Mouse (Mus musculus) CH12.LX (cell line): ENCODE data around the gene Npas1. TPM values are rescaled to one million over a fixed set of nuclear protein-coding genes. Genes with fewer than 3 reads are reported as not detected.

Experiments
- DNase-seq: peaks from one replicate; pipeline ENCODE4 v3.0.0-alpha.2; 2013; ENCODE audit errors: extremely low read depth
- H3K27ac ChIP-seq: 2 replicates; pipeline ENCODE4 v1.5.1; 2012; ENCODE audit warnings: low read depth, mild to moderate bottlenecking, control low read depth, moderate library complexity; ENCODE audit not compliant: insufficient read depth
- H3K27me3 ChIP-seq: replicated peaks from 2 replicates; pipeline ENCODE3; 2012; ENCODE audit warnings: inconsistent platforms
- H3K36me3 ChIP-seq, 2 experiments: replicated peaks in 1 of 2; 2 replicates each; pipeline versions ENCODE3 to v1.6.1; 2012; ENCODE audit warnings: inconsistent platforms in 1 of 2, low read length in 1 of 2, mild to moderate bottlenecking in 1 of 2, mixed read lengths in 1 of 2, moderate library complexity in 1 of 2; ENCODE audit not compliant: control insufficient read depth in 1 of 2, insufficient read depth in 1 of 2
- H3K4me1 ChIP-seq, 2 experiments: 2 replicates each; pipeline ENCODE4 v1.6.1; 2012; ENCODE audit warnings: inconsistent platforms in 1 of 2, moderate library complexity in 1 of 2; ENCODE audit not compliant: insufficient read depth in 2 of 2, control insufficient read depth in 1 of 2
- H3K4me2 ChIP-seq: 2 replicates; pipeline ENCODE4 v1.6.1; 2012; ENCODE audit warnings: low read depth, mild to moderate bottlenecking, control low read depth; ENCODE audit not compliant: poor library complexity, insufficient read depth, severe bottlenecking
- H3K4me3 ChIP-seq, 3 experiments: fragments of 150-350 bp in 1 of 3; sonication (generic) in 1 of 3; replicated peaks in 1 of 3; 2 replicates each; pipeline versions ENCODE3 to v1.5.1; 2011 to 2012; ENCODE audit warnings: low read depth in 2 of 3, low read length in 2 of 3, mild to moderate bottlenecking in 2 of 3, moderate library complexity in 2 of 3, control low read depth in 1 of 3, improper control_type of control experiment in 1 of 3, inconsistent platforms in 1 of 3, mixed read lengths in 1 of 3; ENCODE audit not compliant: poor library complexity in 1 of 3
- H3K79me2 ChIP-seq: replicated peaks from 2 replicates; pipeline ENCODE4 v1.6.1; 2012; ENCODE audit warnings: mild to moderate bottlenecking, moderate library complexity; ENCODE audit not compliant: control insufficient read depth, poor library complexity, insufficient read depth, severe bottlenecking; ENCODE audit errors: extremely low read depth
- H3K9ac ChIP-seq: 2 replicates; pipeline ENCODE4 v1.6.1; 2012; ENCODE audit warnings: low read depth, mild to moderate bottlenecking, control low read depth, moderate library complexity; ENCODE audit not compliant: insufficient read depth
- H3K9me3 ChIP-seq: replicated peaks from 2 replicates; pipeline ENCODE3; 2012; ENCODE audit warnings: low read length, inconsistent platforms, mixed read lengths
- BHLHE40 ChIP-seq: IDR thresholded peaks from 2 replicates; pipeline ENCODE4 v1.6.1; 2011; ENCODE audit warnings: mild to moderate bottlenecking, low read depth, low read length, improper control_type of control experiment
- CHD1 ChIP-seq: IDR thresholded peaks from 2 replicates; pipeline ENCODE4 v1.6.1; 2012; ENCODE audit warnings: low read depth, low read length, improper control_type of control experiment, inconsistent platforms
- CTCF ChIP-seq, 2 experiments: IDR thresholded peaks in 1 of 2; conservative IDR thresholded peaks in 1 of 2; 2 replicates each; pipeline ENCODE4 v1.5.1; 2011 to 2012; ENCODE audit warnings: low read depth in 2 of 2, low read length in 2 of 2, improper control_type of control experiment in 1 of 2, inconsistent platforms in 1 of 2, mild to moderate bottlenecking in 1 of 2, moderate library complexity in 1 of 2
- ELF1 ChIP-seq: IDR thresholded peaks from 2 replicates; pipeline ENCODE4 v1.6.1; 2014; ENCODE audit warnings: low read depth, mild to moderate bottlenecking, inconsistent platforms, low read length, improper control_type of control experiment
- ETS1 ChIP-seq: conservative IDR thresholded peaks from 2 replicates; pipeline ENCODE4 v1.6.1; 2012; ENCODE audit warnings: low read depth, mild to moderate bottlenecking, inconsistent platforms, low read length, improper control_type of control experiment, moderate library complexity
- JUN ChIP-seq: IDR thresholded peaks from 2 replicates; pipeline ENCODE4 v1.6.1; 2011; ENCODE audit warnings: low read depth, mild to moderate bottlenecking, low read length, improper control_type of control experiment, moderate library complexity; ENCODE audit not compliant: insufficient read depth
- KAT2A ChIP-seq: IDR thresholded peaks from 2 replicates; pipeline ENCODE4 v1.6.1; 2012; ENCODE audit warnings: low read length, improper control_type of control experiment, inconsistent platforms; ENCODE audit not compliant: insufficient replicate concordance
- MAFK ChIP-seq: IDR thresholded peaks from 2 replicates; pipeline ENCODE4 v1.6.1; 2011; ENCODE audit warnings: low read length, improper control_type of control experiment; ENCODE audit not compliant: insufficient replicate concordance
- MAX ChIP-seq: IDR thresholded peaks from 2 replicates; pipeline ENCODE4 v1.6.1; 2011; ENCODE audit warnings: low read length, improper control_type of control experiment
- MAZ ChIP-seq: IDR thresholded peaks from 2 replicates; pipeline ENCODE4 v1.6.1; 2012; ENCODE audit warnings: low read depth, mild to moderate bottlenecking, inconsistent platforms, low read length, improper control_type of control experiment, moderate library complexity
- MEF2A ChIP-seq: IDR thresholded peaks from 2 replicates; pipeline ENCODE4 v1.6.1; 2014; ENCODE audit warnings: low read depth, mild to moderate bottlenecking, inconsistent platforms, low read length, improper control_type of control experiment, borderline replicate concordance
- MXI1 ChIP-seq: IDR thresholded peaks from 2 replicates; pipeline ENCODE4 v1.6.1; 2011; ENCODE audit warnings: mild to moderate bottlenecking, low read depth, low read length, improper control_type of control experiment
- MYC ChIP-seq: IDR thresholded peaks from 2 replicates; pipeline ENCODE4 v1.6.1; 2011; ENCODE audit warnings: low read depth, mild to moderate bottlenecking, improper control_type of control experiment, low read length
- PAX5 ChIP-seq: IDR thresholded peaks from 2 replicates; pipeline ENCODE4 v1.6.1; 2012; ENCODE audit warnings: low read length, inconsistent platforms, mixed read lengths
- RCOR1 ChIP-seq: conservative IDR thresholded peaks from 2 replicates; pipeline ENCODE4 v1.6.1; 2012; ENCODE audit warnings: low read depth, mild to moderate bottlenecking, inconsistent platforms, low read length, improper control_type of control experiment
- SIN3A ChIP-seq: IDR thresholded peaks from 2 replicates; pipeline ENCODE4 v1.6.1; 2012; ENCODE audit warnings: low read length, improper control_type of control experiment, inconsistent platforms
- SMC3 ChIP-seq: IDR thresholded peaks from 2 replicates; pipeline ENCODE4 v1.6.1; 2011; ENCODE audit warnings: low read depth, low read length, improper control_type of control experiment
- TBP ChIP-seq: conservative IDR thresholded peaks from 2 replicates; pipeline ENCODE4 v1.6.1; 2011; ENCODE audit warnings: low read depth, low read length, improper control_type of control experiment
- TCF12 ChIP-seq: IDR thresholded peaks from 2 replicates; pipeline ENCODE4 v1.6.1; 2014; ENCODE audit warnings: low read depth, mild to moderate bottlenecking, inconsistent platforms, low read length, improper control_type of control experiment
- UBTF ChIP-seq: IDR thresholded peaks from 2 replicates; pipeline ENCODE4 v1.6.1; 2012; ENCODE audit warnings: low read depth, mild to moderate bottlenecking, inconsistent platforms, low read length, improper control_type of control experiment, moderate library complexity
- USF1 ChIP-seq: IDR thresholded peaks from 2 replicates; pipeline ENCODE4 v1.6.1; 2014; ENCODE audit warnings: low read depth, mild to moderate bottlenecking, inconsistent platforms, low read length, improper control_type of control experiment
- USF2 ChIP-seq: conservative IDR thresholded peaks from 2 replicates; pipeline ENCODE4 v1.6.1; 2011; ENCODE audit warnings: low read depth, low read length, improper control_type of control experiment
- ZC3H11A ChIP-seq: IDR thresholded peaks from 2 replicates; pipeline ENCODE4 v1.6.1; 2012; ENCODE audit warnings: low read depth, mild to moderate bottlenecking, inconsistent platforms, low read length, improper control_type of control experiment
- ZMIZ1 ChIP-seq: IDR thresholded peaks from 2 replicates; pipeline ENCODE4 v1.6.1; 2012; ENCODE audit warnings: low read depth, mild to moderate bottlenecking, inconsistent platforms, low read length, improper control_type of control experiment
- dilution Hi-C: fragments of 300-500 bp; cut with MboI; formaldehyde crosslinking; loops from 2 replicates; pipeline ENCODE4 v1.14.3; 2020; ENCODE audit warnings: low sequenced_read_pairs; ENCODE audit not compliant: extremely low pct_unique_long_range_greater_than_20kb, extremely low pct_ligation_motif_present
- in situ Hi-C: fragments of 300-500 bp; cut with MboI; formaldehyde crosslinking; loops from 3 replicates; pipeline ENCODE4 v1.14.3; 2019; ENCODE audit warnings: low sequenced_read_pairs, low pct_ligation_motif_present, low pct_unique_long_range_greater_than_20kb, mixed read lengths
- polyA plus RNA-seq: library from polyadenylated mRNA; unstranded; fragments of >175 nt; gene quantifications from 2 replicates; pipeline ENCODE4 v1.2.1, GENCODE M21; 2012; ENCODE audit warnings: low read depth; ENCODE audit not compliant: insufficient read length
- total RNA-seq, 2 experiments: library from RNA; depleted of rRNA; stranded (reverse); fragments of 300-350 nt in 1 of 2; fragments of >200 nt in 1 of 2; gene quantifications; 2 replicates each; pipeline ENCODE4 v1.2.3; 2012 to 2014

Npas1 gene
- total and polyA plus RNA-seq, 3 experiments, result 0.08 to 0.56 TPM; not detected in 1

- no peak overlapping the region for H3K4me2 ChIP-seq
- dilution Hi-C loops, result no loop called here
- no peak for TF ChIP-seq JUN
- TF ChIP-seq MAX, result no peak
- TF ChIP-seq UBTF, result no peak
- no peak for TF ChIP-seq ETS1
- no peak for TF ChIP-seq USF2
- no peak for TF ChIP-seq MYC
- no peak for TF ChIP-seq ELF1
- no peak for TF ChIP-seq ZC3H11A
- TF ChIP-seq SMC3, result no peak
- no peak for TF ChIP-seq MAZ
- TF ChIP-seq RCOR1, result no peak
- TF ChIP-seq MEF2A, result no peak
- no peak for TF ChIP-seq USF1
- no peak for TF ChIP-seq TBP
- no peak for TF ChIP-seq ZMIZ1
- no peak; a peak in 1 of 4 replicates for TF ChIP-seq CTCF (conservative IDR thresholded peaks at IDR 0.05 in 1 of 2, IDR thresholded peaks at IDR 0.05 in 1 of 2; ENCODE audit: low read depth in 2 of 2, low read length in 2 of 2)
- TF ChIP-seq, all 38 proteins: peak for 0
- Histone ChIP-seq H3K9ac (no peak overlapping the region), H3K36me3 (peaks cover 89 to 97% of the 10 kb centered on the region in 2 experiments), H3K79me2 (no peaks in the 10 kb centered on the region), H3K9me3 (no peaks in the 10 kb centered on the region), H3K27ac (no peak overlapping the region), H3K4me1 (no peaks in the 10 kb centered on the region), H3K27me3 (no peaks in the 10 kb centered on the region), H3K4me3 (no peak overlapping the region)
- in situ Hi-C loops, result no loop called here
- DNase-seq, result no peak
Measured at GRCm38 (mm10) chr7:16425721-16426120, 51.8 kb downstream of the Npas1 start.

GRCm38 (mm10) chr7:16423731-16424130 is 53.8 kb downstream of the Npas1 start:
- H3K4me3 ChIP-seq, result no peak overlapping the region
- no peaks in the 10 kb centered on the region for H3K4me1 ChIP-seq
- dilution Hi-C loops, result no loop called here
- peaks cover 88 to 97% of the 10 kb centered on the region in 2 experiments for H3K36me3 ChIP-seq
- H3K4me2 ChIP-seq, result no peak overlapping the region
- H3K9ac ChIP-seq, result no peak overlapping the region
- H3K27me3 ChIP-seq, result no peaks in the 10 kb centered on the region
- no peak for DNase-seq
- H3K9me3 ChIP-seq, result no peaks in the 10 kb centered on the region
- no peaks in the 10 kb centered on the region for H3K79me2 ChIP-seq
- TF ChIP-seq JUN (no peak), TCF12 (no peak), CHD1 (no peak), KAT2A (no peak), UBTF (no peak), MAFK (no peak), PAX5 (no peak), SIN3A (no peak), TBP (no peak), MXI1 (no peak), BHLHE40 (no peak)
- TF ChIP-seq, all 38 proteins: peak for 0
- in situ Hi-C loops, result no loop called here
- H3K27ac ChIP-seq, result no peak overlapping the region
